Mouse (Mus musculus) kidney, adult 2 months (tissue): ENCODE measurements around the gene Parp4.

Experiments
- CTCF ChIP-seq: fragments of 200-500 bp; conservative IDR thresholded peaks from 2 replicates; pipeline ENCODE4 v1.5.1; 2011; ENCODE audit warnings: low read depth, mild to moderate bottlenecking, control low read depth, low read length, moderate library complexity, mixed read lengths; ENCODE audit not compliant: insufficient read depth, insufficient read length
- POLR2A ChIP-seq: fragments of 200-500 bp; IDR thresholded peaks from one replicate; pipeline ENCODE4 v1.6.1; 2011; ENCODE audit warnings: low read depth, low read length, control low read depth

DNA sequence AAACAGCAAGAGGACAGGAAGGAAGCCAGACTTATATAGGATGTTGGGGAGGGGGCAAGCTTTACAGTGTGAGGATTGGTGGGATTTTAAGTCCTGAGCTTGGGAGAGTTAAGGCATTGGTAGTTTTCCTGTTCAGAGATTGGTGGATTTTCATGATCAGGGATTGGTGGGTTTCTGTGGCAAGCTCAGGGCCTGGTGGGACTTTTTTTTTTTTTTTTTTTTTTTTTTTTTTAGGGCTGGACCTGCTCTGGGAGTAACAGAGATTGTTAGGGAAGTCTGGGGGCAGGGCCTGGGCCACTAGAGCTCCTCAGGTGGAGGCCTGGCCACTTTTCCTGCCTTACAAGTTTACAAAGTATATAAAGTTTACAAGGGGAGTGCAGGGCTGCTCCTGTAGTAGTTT is 74.0 kb downstream of the Parp4 start:
- no peak for TF ChIP-seq POLR2A
- no peak for TF ChIP-seq CTCF
